Mouse (Mus musculus): ENCODE data around the gene Dusp7. TPM values are rescaled to one million over a fixed set of nuclear protein-coding genes. Genes with fewer than 3 reads are reported as not detected.

Gene Dusp7
- polyA plus RNA-seq, 1 experiment from 2014 or later: 48.4 TPM

DNA sequence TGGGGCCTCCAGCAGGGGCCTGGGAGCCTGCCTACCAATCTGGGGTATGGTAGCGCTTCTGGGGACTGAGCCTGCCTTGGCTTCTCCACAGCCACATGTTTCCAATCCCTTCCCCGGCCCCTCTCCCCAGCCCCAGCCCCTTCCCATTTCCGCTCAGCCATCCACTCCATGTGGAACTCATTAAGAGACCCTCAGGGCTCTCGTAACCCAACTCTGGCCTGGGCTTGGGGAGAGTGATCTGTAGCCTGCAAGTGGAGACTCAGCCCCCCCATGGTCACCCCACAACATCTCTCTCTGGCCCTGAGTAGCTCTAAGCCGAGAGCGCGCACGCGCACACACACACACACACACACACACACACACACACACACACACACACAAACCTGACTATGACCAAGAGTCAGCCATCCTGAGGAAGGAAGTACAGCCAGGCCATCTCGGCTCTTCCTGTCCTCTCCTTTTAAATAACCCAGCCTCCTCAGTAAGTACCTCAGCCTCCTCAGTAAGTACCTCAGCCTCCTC, 12.0 kb upstream of the Dusp7 start:
- ATAC-seq (ENCODE audit: low read depth) (peak; percentile 91), DNase-seq (ENCODE audit: low spot score) (peak; percentile 93)
- peaks cover 78% of the 10 kb centered on the region for H3K4me1 ChIP-seq (ENCODE audit: control insufficient read depth, insufficient read depth, low read length)
- no peak overlapping the region for H3K9ac ChIP-seq (ENCODE audit: low read depth, low read length)
- H3K4me2 ChIP-seq (ENCODE audit: low read depth, low read length): peak overlapping the region; percentile 39
- H3K36me3 ChIP-seq (ENCODE audit: control insufficient read depth, insufficient read depth, low read length): no peaks in the 10 kb centered on the region
- no peaks in the 10 kb centered on the region for H3K27me3 ChIP-seq (replicated peaks; ENCODE audit: control insufficient read depth, insufficient read depth, low read length)
- H3K9me3 ChIP-seq (ENCODE audit: control insufficient read depth, low read length): no peaks in the 10 kb centered on the region
- no peak overlapping the region for H3K4me3 ChIP-seq (ENCODE audit: low read depth, low read length)
- peak overlapping the region; percentile 97 for H3K27ac ChIP-seq (replicated peaks; ENCODE audit: low read depth, low read length)
- 18% methylated on average over 5 of the region's 10 CpGs for WGBS

DNA sequence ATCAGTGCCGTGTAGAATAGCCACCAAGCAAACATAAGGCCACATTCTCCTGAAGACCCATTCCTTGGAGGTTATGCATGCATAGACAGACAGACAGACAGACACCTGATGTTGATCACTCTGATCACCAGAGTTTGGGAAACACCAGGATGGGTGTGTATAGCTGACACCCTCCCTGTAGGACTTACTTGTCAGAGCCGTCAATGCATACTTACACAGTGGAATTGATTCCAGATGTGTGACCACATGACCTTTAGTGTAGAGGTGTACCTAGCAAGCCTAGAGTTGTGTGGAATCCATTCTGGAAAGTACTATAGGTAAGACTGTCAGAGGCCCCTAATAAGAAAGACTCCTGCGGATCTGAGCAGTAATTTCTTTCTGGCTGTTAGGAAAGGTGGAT, 11.3 kb upstream of the Dusp7 start:
- H3K27me3 ChIP-seq (replicated peaks; ENCODE audit: control insufficient read depth, insufficient read depth, low read length): no peaks in the 10 kb centered on the region
- no peaks in the 10 kb centered on the region for H3K9me3 ChIP-seq (ENCODE audit: control insufficient read depth, low read length)
- H3K4me2 ChIP-seq (ENCODE audit: low read depth, low read length): no peak overlapping the region
- peaks cover 70% of the 10 kb centered on the region for H3K4me1 ChIP-seq (ENCODE audit: control insufficient read depth, insufficient read depth, low read length)
- ATAC-seq (ENCODE audit: low read depth) (no peak), DNase-seq (ENCODE audit: low spot score) (no peak)
- WGBS: 42% methylated on average over 3 of the region's 3 CpGs
- no peak overlapping the region for H3K4me3 ChIP-seq (ENCODE audit: low read depth, low read length)
- peak overlapping the region; percentile 97 for H3K27ac ChIP-seq (replicated peaks; ENCODE audit: low read depth, low read length)
- no peak overlapping the region for H3K9ac ChIP-seq (ENCODE audit: low read depth, low read length)
- H3K36me3 ChIP-seq (ENCODE audit: control insufficient read depth, insufficient read depth, low read length): no peaks in the 10 kb centered on the region

DNA sequence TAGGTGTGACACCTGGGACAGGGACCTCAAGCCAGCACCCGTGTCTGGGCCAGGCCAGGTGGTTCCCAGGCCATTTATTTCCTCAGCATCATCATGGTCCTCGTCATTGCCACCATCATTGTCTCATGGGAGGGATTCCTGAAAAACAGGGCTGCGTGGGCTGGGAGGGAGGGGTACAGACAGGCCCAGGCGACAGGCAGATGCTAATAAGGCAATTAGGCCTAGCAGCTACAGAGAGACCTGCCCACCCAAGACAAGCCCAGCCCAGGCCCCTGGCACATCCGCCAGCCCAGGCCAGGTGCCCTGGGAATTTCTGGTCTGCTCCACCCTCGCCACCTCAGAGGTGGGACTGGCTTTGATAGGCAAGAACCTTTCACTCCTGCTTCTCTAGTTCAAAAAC, 9.1 kb upstream of the Dusp7 start:
- H3K4me3 ChIP-seq (ENCODE audit: low read depth, low read length): no peak overlapping the region
- ATAC-seq (ENCODE audit: low read depth) (no peak), DNase-seq (ENCODE audit: low spot score) (no peak)
- no peaks in the 10 kb centered on the region for H3K36me3 ChIP-seq (ENCODE audit: control insufficient read depth, insufficient read depth, low read length)
- no peak overlapping the region for H3K9ac ChIP-seq (ENCODE audit: low read depth, low read length)
- 65% methylated on average over 6 of the region's 6 CpGs for WGBS
- 0 out of 2 replicates have a peak overlapping the region, but pooled peaks have one; percentile 30 for H3K27ac ChIP-seq (replicated peaks; ENCODE audit: low read depth, low read length)
- peaks cover 54% of the 10 kb centered on the region for H3K4me1 ChIP-seq (ENCODE audit: control insufficient read depth, insufficient read depth, low read length)
- H3K27me3 ChIP-seq (replicated peaks; ENCODE audit: control insufficient read depth, insufficient read depth, low read length): no peaks in the 10 kb centered on the region
- no peak overlapping the region for H3K4me2 ChIP-seq (ENCODE audit: low read depth, low read length)
- H3K9me3 ChIP-seq (ENCODE audit: control insufficient read depth, low read length): no peaks in the 10 kb centered on the region

DNA sequence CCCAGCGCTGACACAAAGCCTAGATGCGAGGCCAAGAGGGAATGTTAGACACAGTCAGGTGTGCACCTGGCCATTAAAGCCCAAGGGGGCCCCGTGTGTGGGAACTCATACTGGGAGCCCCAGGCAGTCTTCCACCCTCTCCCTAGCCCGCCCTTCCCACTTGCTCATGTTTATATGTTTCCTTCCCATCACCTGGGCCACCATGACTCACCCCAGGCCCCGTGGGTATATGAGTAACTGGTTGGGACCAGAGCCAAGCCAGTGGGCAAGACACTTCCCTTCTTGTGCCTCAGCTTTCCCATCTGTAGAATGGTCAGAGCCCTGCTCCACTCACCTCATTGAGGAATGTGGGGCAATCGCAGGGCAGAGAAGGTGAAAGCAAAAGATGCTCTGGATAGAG, 7.3 kb upstream of the Dusp7 start:
- H3K27ac ChIP-seq (replicated peaks; ENCODE audit: low read depth, low read length): no peak overlapping the region
- no peak overlapping the region for H3K4me3 ChIP-seq (ENCODE audit: low read depth, low read length)
- 86% methylated on average over 6 of the region's 6 CpGs for WGBS
- peaks cover 45% of the 10 kb centered on the region for H3K4me1 ChIP-seq (ENCODE audit: control insufficient read depth, insufficient read depth, low read length)
- no peak overlapping the region for H3K9ac ChIP-seq (ENCODE audit: low read depth, low read length)
- no peaks in the 10 kb centered on the region for H3K27me3 ChIP-seq (replicated peaks; ENCODE audit: control insufficient read depth, insufficient read depth, low read length)
- no peaks in the 10 kb centered on the region for H3K9me3 ChIP-seq (ENCODE audit: control insufficient read depth, low read length)
- ATAC-seq (ENCODE audit: low read depth) (no peak), DNase-seq (ENCODE audit: low spot score) (no peak)
- H3K4me2 ChIP-seq (ENCODE audit: low read depth, low read length): no peak overlapping the region
- no peaks in the 10 kb centered on the region for H3K36me3 ChIP-seq (ENCODE audit: control insufficient read depth, insufficient read depth, low read length)

DNA sequence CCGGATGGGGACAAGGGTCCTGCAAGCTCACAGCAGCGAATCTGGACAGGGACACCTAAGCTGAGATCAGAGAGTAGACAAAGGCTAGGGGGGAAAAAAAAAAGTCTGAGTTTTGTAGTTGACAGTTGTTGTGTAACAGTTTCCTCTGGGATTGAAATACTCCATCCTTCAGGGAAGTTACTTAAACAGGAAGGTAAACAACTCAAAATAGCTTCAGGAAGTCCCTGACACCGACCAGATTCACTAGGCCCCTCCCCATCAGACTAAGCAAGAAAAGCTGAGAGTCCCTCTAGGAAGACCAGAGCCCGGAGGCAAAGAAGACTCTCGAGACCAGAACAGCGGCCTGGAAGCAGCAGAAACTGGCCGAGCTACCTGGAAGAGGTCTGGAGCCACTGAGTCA, 3.1 kb upstream of the Dusp7 start:
- Histone ChIP-seq H3K4me3 (ENCODE audit: low read depth, low read length) (no peak overlapping the region), H3K27ac (replicated peaks; ENCODE audit: low read depth, low read length) (peak overlapping the region; percentile 58; the same call in 1 of the 2 replicates), H3K27me3 (replicated peaks; ENCODE audit: control insufficient read depth, insufficient read depth, low read length) (no peaks in the 10 kb centered on the region), H3K9ac (ENCODE audit: low read depth, low read length) (no peak overlapping the region), H3K4me1 (ENCODE audit: control insufficient read depth, insufficient read depth, low read length) (peaks cover 20% of the 10 kb centered on the region), H3K4me2 (ENCODE audit: low read depth, low read length) (no peak overlapping the region), H3K36me3 (ENCODE audit: control insufficient read depth, insufficient read depth, low read length) (no peaks in the 10 kb centered on the region), H3K9me3 (ENCODE audit: control insufficient read depth, low read length) (no peaks in the 10 kb centered on the region)
- WGBS: 50% methylated on average over 7 of the region's 7 CpGs
- DNase-seq (ENCODE audit: low spot score): no peak
- no peak for ATAC-seq (ENCODE audit: low read depth)

DNA sequence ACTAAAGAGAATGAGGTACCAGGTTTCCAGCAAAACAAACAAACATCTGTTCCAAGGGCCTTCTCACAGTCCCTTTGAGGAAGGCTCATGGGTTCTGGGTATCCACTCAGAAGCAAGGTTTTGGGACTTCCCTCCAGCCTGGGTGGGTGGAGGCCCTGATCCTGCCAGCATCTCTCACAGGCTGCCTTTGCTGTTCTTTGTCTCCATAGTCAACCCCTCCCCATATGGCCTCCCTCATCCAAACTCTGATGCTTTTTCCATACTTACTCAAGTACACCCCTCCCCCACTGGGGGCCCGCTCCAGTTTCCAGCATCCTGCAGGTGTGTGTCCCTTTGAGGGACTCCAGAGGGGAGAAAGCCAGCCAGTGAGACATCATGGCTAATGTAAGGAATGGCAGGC, 2.2 kb upstream of the Dusp7 start:
- DNase-seq (ENCODE audit: low spot score): no peak
- peaks cover 22% of the 10 kb centered on the region for H3K4me1 ChIP-seq (ENCODE audit: control insufficient read depth, insufficient read depth, low read length)
- no peak overlapping the region for H3K9ac ChIP-seq (ENCODE audit: low read depth, low read length)
- H3K4me3 ChIP-seq (ENCODE audit: low read depth, low read length): no peak overlapping the region
- H3K4me2 ChIP-seq (ENCODE audit: low read depth, low read length): peak overlapping the region; percentile 97; the same call in 1 of the 2 replicates
- H3K27me3 ChIP-seq (replicated peaks; ENCODE audit: control insufficient read depth, insufficient read depth, low read length): no peaks in the 10 kb centered on the region
- no peak for ATAC-seq (ENCODE audit: low read depth)
- 50% methylated on average over 1 of the region's 1 CpGs for WGBS
- H3K36me3 ChIP-seq (ENCODE audit: control insufficient read depth, insufficient read depth, low read length): peaks cover 7% of the 10 kb centered on the region
- no peaks in the 10 kb centered on the region for H3K9me3 ChIP-seq (ENCODE audit: control insufficient read depth, low read length)
- peak overlapping the region; percentile 85 for H3K27ac ChIP-seq (replicated peaks; ENCODE audit: low read depth, low read length)

DNA sequence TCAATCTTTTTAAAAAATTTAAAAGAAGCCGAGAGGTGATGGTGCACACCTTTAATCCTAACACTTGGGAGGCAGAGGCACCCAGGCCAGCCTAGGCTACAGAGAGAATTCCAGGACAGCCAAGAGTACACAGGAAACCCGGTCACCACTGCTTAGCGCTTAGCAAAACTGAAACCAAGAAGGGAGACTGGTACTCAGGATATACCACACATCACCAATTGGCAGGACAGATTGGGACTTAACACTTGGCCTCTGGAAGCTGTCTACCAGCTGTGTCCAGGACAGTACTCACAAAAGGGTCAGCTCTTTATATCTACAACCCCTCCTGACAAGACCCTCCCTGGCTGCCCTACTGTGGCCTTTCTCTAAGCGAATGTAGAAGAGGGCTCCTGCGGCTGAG, 1.4 kb upstream of the Dusp7 start:
- peak overlapping the region; percentile 85 for H3K27ac ChIP-seq (replicated peaks; ENCODE audit: low read depth, low read length)
- peaks cover 30% of the 10 kb centered on the region for H3K4me1 ChIP-seq (ENCODE audit: control insufficient read depth, insufficient read depth, low read length)
- ATAC-seq (ENCODE audit: low read depth) (no peak), DNase-seq (ENCODE audit: low spot score) (no peak)
- no peaks in the 10 kb centered on the region for H3K27me3 ChIP-seq (replicated peaks; ENCODE audit: control insufficient read depth, insufficient read depth, low read length)
- peaks cover 14% of the 10 kb centered on the region for H3K36me3 ChIP-seq (ENCODE audit: control insufficient read depth, insufficient read depth, low read length)
- peak overlapping the region; percentile 64 for H3K9ac ChIP-seq (ENCODE audit: low read depth, low read length)
- peak overlapping the region; percentile 97 for H3K4me2 ChIP-seq (ENCODE audit: low read depth, low read length)
- no peaks in the 10 kb centered on the region for H3K9me3 ChIP-seq (ENCODE audit: control insufficient read depth, low read length)
- peak overlapping the region; percentile 92 for H3K4me3 ChIP-seq (ENCODE audit: low read depth, low read length)
- WGBS: 22% methylated on average over 5 of the region's 5 CpGs

DNA sequence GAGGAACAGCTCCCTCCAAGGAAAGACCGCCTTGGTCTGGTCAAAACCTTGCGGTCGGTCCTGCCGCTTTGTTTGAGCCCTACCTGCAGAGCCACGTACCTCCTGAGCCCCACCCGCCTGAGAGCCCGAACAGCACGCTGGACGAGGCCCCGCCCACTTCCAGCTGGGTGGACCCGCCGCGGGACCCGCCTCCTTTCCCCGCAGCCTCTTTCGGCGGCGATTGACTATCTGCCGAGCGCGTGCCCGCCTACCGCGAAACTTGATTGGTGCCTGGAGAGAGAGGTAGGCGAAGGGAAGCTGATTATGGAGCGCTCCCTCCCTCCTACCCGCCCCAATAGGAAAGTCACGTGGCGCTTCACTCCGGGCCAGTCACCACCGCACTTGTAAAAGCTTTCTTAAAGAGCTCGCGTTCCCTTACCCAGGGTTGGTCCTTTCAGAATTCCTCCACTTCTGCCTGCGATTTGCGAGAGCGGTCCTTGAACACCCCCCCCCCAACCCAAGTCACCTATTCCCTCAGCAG, 780 bp upstream of the Dusp7 start:
- H3K9ac ChIP-seq (ENCODE audit: low read depth, low read length): peak overlapping the region; percentile 97
- no peaks in the 10 kb centered on the region for H3K9me3 ChIP-seq (ENCODE audit: control insufficient read depth, low read length)
- peaks cover 21% of the 10 kb centered on the region for H3K36me3 ChIP-seq (ENCODE audit: control insufficient read depth, insufficient read depth, low read length)
- no peaks in the 10 kb centered on the region for H3K27me3 ChIP-seq (replicated peaks; ENCODE audit: control insufficient read depth, insufficient read depth, low read length)
- H3K4me1 ChIP-seq (ENCODE audit: control insufficient read depth, insufficient read depth, low read length): peaks cover 36% of the 10 kb centered on the region
- peak; percentile 93 for ATAC-seq (ENCODE audit: low read depth)
- peak; percentile 99 for DNase-seq (ENCODE audit: low spot score)
- H3K27ac ChIP-seq (replicated peaks; ENCODE audit: low read depth, low read length): peak overlapping the region; percentile 98
- H3K4me3 ChIP-seq (ENCODE audit: low read depth, low read length): peak overlapping the region; percentile 92
- peak overlapping the region; percentile 97 for H3K4me2 ChIP-seq (ENCODE audit: low read depth, low read length)
- 0% methylated on average over 29 of the region's 36 CpGs for WGBS
